Mouse (Mus musculus) c-Kit-negative CD71-positive TER-119-positive erythroid progenitor cells, embryonic 14.5 days (primary cell): ENCODE measurements around the gene Lime1.

Source experiments
- DNase-seq: peaks from one replicate; pipeline ENCODE4 v3.0.0-alpha.2; 2013; ENCODE audit warnings: low read depth, low spot score

Lime1 gene

DNA sequence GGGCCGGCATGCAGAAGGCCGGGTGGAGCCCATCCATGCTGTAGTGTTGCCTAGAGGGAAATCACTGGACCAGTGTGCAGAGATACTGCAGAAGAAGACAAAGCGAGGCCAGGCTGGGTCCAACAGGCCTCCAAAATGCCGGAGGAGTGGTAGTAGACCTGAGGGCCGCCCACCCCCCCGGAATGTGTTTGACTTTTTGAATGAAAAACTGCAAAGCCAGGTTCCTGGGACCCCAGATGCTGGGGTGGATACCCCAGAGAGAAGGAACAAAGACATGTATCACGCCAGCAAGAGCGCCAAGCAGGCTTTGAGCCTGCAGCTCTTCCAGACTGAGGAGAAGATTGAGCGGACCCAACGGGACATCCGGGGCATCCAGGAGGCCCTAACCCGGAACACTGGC, at the start of gene Lime1:
Gene Lime1 (plus strand): TSS at position 301 of the 400 bp plus-strand sequence.
- DNase-seq: no peak

- DNase-seq: no peak
Measured at GRCm38 (mm10) chr2:181332542-181332941, 47.3 kb upstream of the Lime1 start.

DNA sequence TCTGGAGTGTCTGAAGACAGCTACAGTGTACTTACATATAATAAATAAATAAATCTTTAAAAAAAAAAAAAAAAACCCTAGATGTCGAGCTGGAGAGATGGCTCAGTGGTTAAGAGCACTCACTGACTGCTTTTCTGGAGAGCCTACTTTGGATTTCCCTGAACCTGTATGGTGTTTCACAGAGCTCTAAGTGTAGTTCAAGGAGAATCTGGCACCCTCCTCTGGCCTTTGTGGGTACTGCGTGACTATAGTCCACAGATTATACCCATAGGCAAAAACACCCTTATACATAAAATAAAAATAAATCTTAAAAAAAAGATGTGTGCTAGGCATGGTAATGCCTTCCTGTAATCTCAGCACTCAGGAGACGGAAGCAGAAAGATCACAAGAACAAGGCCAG, 45.9 kb upstream of the Lime1 start:
- DNase-seq: peak; percentile 42

DNA sequence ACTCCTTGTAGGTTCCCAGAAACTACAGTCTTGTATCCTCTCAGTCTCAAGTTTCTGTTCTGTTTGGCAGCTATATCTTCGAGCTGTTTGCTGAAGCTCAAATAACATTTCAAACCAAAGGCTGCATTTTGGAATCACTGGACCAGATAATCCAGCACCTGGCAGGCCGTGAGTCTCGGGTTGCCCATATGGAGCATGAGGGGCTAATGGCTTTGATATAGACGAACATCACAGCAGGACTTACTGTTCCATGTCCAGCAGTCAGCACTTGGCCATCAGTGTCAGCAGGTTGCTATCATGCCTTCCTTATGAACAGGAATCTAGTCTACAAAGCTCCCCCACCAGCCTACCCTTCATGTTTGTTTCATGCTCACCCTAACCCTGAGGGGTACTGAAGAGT, 39.5 kb upstream of the Lime1 start:
- no peak for DNase-seq

GRCm38 (mm10) chr2:181342766-181343165, 37.1 kb upstream of the Lime1 start:
- DNase-seq: no peak

DNA sequence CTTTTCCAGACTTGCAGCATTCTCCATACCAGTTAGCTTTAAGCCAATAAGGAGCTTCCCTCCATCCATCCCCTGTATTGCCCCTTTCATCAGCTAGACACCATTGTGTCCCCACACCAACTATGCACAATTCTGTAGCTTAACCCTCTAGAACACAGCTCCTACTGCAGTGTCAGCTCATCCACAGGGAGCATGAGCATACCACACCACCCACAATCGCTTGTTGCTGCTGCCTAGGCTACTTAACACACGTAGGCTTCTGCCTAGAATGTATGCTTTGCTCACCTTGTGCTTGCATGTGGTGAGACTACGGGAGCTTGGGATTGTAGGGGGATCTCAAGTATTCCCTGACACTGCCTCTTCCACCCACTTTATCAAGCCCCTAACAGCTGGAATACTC, 23.1 kb upstream of the Lime1 start:
- no peak for DNase-seq

- DNase-seq: no peak
Measured at GRCm38 (mm10) chr2:181363946-181364345, 15.9 kb upstream of the Lime1 start.

DNA sequence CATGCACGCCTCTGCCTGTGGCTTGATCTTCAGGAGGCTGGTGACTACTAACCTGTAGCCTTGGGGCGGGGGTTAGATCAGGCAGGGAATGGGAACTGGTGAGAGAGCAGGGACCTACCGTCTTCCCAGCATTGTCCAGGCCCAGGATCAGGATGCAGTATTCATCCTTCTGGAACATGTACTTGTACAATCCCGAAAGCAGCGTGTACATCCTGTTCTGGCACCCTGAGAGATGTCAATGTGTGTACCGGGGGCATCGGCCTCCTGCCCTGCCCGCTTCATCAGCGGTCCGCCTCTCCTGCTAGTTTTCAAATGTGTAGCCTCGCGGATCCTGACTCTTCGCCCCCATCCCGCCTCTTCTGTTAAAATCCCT, 15.4 kb upstream of the Lime1 start:
- DNase-seq: no peak

GRCm38 (mm10) chr2:181364860-181365596, 14.8 kb upstream of the Lime1 start, which contains the start of the genes Zgpat and Arfrp1:
Zgpat (plus strand) TSS chr2:181364928.
Arfrp1 (minus strand) TSS chr2:181365404.
- DNase-seq: peak; percentile 68

- DNase-seq: peak; percentile 19
Measured at GRCm38 (mm10) chr2:181365655-181366075, 14.2 kb upstream of the Lime1 start.

DNA sequence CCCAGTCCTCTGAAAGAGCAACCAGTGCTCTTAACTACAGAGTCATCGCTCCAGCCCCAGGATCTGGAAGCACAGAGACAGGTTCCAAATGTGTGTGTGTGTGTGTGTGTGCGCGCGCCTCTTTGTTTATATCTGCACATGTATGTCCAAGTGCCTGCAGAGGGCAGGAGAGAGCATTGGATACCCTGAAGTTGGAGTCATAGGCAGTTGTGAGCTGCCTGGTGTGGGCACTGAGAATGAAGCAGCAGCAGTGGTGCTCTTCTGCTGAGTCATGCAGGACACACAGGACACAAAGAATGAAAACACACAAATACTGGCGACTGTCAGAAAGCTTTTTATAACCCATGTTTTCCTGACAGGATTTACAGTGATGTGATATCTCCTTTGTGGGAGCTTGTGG, 9.9 kb upstream of the Lime1 start:
- no peak for DNase-seq

GRCm38 (mm10) chr2:181375787-181376186, 4.1 kb upstream of the Lime1 start:
- peak; percentile 34 for DNase-seq

DNA sequence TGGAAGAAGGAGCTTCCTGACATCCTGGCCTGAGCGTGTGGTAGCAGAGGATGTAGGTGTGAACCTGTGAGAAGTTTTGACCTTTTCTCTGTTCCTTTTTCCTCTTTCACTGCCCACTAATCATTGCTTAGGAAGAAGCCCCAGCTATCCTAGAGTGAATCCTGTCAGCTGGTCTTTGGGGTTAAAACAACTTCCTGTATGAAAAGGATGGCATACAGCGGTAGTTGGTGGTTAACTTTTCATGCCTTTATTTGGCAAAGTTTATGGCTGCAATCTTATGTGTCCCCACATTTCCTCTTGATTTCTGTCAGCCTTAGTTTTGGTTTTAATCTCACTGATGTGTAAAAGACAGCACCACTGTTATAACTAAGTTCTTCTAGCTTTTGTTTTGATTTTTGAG, 2.6 kb upstream of the Lime1 start:
- no peak for DNase-seq

GRCm38 (mm10) chr2:181378701-181379100, 1.2 kb upstream of the Lime1 start:
- DNase-seq: no peak

GRCm38 (mm10) chr2:181380251-181380650, 373 bp downstream of the Lime1 start:
- no peak for DNase-seq

- DNase-seq: no peak
Measured at GRCm38 (mm10) chr2:181381107-181381506, 1.2 kb downstream of the Lime1 start.

DNA sequence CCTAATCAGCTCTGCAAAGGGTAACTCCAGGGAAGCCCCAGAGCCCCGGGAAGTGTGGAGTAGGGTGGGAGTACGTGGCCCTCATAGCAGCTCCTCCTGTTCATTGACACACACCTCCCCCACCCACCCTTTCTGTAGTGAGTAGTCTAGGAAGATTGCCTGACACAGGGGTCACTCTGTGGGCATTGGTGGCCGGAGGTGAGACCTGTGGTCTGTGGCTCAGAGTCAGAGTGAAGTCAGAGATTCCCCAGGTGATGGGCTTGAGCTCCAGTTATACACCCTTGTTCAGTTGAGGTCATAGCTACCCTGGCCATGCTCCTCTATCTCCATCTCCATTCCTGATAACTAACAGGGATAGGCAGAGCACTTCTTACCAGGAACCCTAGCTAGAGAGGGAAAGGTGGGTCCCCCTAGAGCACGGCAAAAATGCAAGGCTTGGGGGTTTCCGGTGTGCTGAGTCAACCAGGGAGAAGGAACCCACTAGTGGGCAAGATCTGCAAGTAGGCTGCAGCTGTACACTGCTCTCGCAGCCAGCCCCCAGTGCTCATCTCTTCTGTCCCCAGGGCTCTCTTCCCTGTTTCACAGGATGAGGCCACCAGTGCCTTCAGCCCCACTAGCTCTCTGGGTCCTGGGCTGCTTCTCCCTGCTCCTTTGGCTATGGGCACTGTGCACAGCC, 1.9 kb downstream of the Lime1 start:
- no peak for DNase-seq

DNA sequence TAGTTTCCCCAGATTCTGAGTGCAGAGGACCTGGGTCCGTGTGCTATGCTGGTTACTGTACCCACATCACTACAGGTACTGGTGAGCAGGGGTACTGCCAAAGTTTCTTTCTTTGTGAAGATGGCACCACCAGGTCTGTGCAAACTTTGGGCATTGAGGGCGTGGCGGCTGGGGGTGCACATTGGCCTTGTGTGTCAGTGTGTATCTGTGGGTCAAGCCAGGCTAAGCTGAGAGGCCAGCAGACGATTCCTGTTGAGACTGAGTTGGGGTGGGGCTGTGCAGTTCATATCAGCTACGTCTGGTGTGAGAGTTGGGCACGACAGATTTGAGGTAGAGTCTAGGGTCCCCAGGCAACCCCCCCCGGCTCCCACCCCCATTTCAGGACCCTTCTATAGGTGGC, 4.6 kb downstream of the Lime1 start:
- no peak for DNase-seq

- no peak for DNase-seq
Measured at GRCm38 (mm10) chr2:181384919-181385391, 5.1 kb downstream of the Lime1 start.

GRCm38 (mm10) chr2:181385885-181386284, 6.0 kb downstream of the Lime1 start:
- DNase-seq: no peak

GRCm38 (mm10) chr2:181386663-181387210, 6.9 kb downstream of the Lime1 start:
- no peak for DNase-seq

DNA sequence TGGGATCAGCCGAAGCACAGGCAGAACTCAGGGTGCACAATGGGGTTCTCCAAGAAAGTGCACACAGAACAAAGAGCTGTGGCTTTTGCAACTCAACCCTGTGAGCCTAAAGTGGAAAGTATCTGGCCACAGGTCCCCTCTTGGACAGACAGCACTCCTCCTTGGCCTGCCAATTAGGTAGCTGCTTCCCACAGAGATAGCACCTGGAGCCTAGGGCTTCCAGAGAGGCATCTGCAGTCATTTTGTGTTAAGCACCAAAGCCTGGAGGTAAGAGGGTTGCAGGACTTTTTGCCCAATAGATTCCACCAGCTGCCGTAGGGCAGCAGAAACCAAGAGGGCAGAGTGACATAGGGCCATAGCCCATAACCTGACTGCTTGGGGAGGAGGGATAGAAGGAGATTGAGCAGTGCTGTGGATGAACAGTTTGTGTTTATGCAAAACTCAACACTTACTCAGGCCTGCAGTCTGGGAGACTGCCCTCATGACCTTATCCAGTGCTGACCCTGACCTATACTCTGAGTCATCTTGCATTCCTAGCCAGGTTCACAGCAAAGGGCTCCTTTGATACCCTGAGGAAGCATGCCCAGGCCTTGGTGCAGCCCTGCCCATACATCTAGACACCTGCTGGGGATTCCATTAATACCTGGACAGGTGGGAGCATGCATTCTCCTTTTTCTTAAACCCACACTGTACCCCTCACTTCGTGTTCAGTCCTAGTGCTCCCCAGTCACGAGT, 10.4 kb downstream of the Lime1 start:
- no peak for DNase-seq
